Mouse (Mus musculus): ENCODE results near the gene 3110001I22Rik.

Gene 3110001I22Rik

GRCm38 (mm10) chr16:13671685-13672385 lies at the start of gene 3110001I22Rik, which contains the start of gene Bfar:
TSS of gene 3110001I22Rik (plus strand) at chr16:13671929.
TSS of gene Bfar (plus strand) at chr16:13671858.
- POLR2A ChIA-PET = interaction anchor here (0.7 to 3.7 kb wide), 82 partner anchors 8 to 562 kb away, joined by 3 to 25 read pairs (median 4); partner anchors contain the start of genes Ntan1 (in 2 of the 4), Rrn3 (in 2 of the 4), Mpv17l (in 1 of the 4) and Pdxdc1 (in 1 of the 4)
- CTCF ChIA-PET = interaction anchor here in 3 of 4 experiments (0.6 to 1.8 kb wide), 7 partner anchors 8 to 139 kb away, joined by 3 to 5 read pairs (median 3); no protein-coding TSS in a partner anchor

- CTCF ChIA-PET = no interaction called here
- POLR2A ChIA-PET = no interaction called here
Observed at GRCm38 (mm10) chr16:13628345-13628744, 43.4 kb upstream of the 3110001I22Rik start.

- CTCF ChIA-PET = interaction anchor here in 2 of 4 experiments (0.6 to 1.0 kb wide), 3 partner anchors 20 to 520 kb away, joined by 3 to 5 read pairs (median 3); no protein-coding TSS in a partner anchor
- POLR2A ChIA-PET = interaction anchor here in 1 of 4 experiments (1.1 to 1.4 kb wide), 2 partner anchors 17 to 34 kb away, joined by 3 read pairs; partner anchors contain the start of genes 3110001I22Rik and Bfar
Observed at GRCm38 (mm10) chr16:13638198-13638597, 33.5 kb upstream of the 3110001I22Rik start.

- ChIA-PET POLR2A (interaction anchor here in 3 of 4 experiments (0.8 to 1.6 kb wide), 9 partner anchors 8 to 165 kb away, joined by 3 to 8 read pairs (median 3); partner anchors contain the start of genes 3110001I22Rik (in 2 of the 3) and Bfar (in 2 of the 3)), CTCF (interaction anchor here (0.6 to 2.5 kb wide), 17 partner anchors 11 to 331 kb away, joined by 3 to 10 read pairs (median 3); no protein-coding TSS in a partner anchor)
Observed at GRCm38 (mm10) chr16:13639508-13639907, 32.2 kb upstream of the 3110001I22Rik start.

DNA sequence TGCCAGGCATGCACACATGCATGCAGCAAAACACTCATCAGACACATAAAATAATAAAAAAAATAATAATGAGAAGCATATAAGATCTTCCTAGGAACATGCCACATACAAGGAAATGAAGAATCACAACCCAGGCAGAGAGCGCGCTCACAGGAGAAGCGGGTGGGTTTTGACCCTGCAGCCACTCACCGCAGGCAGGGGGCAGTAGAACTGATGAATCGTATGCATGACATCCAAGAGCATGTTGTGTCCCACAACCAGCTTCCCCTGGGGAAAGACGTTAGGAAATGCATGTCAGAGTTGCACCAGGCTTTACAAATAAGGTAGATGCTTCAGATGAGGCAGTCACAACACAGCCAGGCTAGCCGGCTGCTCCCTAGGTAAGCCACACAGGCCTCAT lies 31.7 kb upstream of the 3110001I22Rik start:
- POLR2A ChIA-PET = interaction anchor here in 3 of 4 experiments (0.8 to 1.6 kb wide), 12 partner anchors 9 to 194 kb away, joined by 3 to 8 read pairs (median 3); partner anchors contain the start of genes 3110001I22Rik (in 2 of the 3) and Bfar (in 2 of the 3)
- CTCF ChIA-PET = interaction anchor here (0.6 to 2.5 kb wide), 26 partner anchors 9 to 512 kb away, joined by 3 to 18 read pairs (median 3); partner anchors contain the start of genes 3110001I22Rik (in 1 of the 4) and Bfar (in 1 of the 4)

GRCm38 (mm10) chr16:13644474-13644873 lies 27.3 kb upstream of the 3110001I22Rik start:
- CTCF ChIA-PET = no interaction called here
- POLR2A ChIA-PET = interaction anchor here in 1 of 4 experiments (0.8 kb wide), 1 partner anchor 13 kb away, joined by 3 read pairs; no protein-coding TSS in a partner anchor

- ChIA-PET POLR2A (interaction anchor here in 1 of 4 experiments (0.9 kb wide), 1 partner anchor 10 kb away, joined by 3 read pairs; no protein-coding TSS in a partner anchor), CTCF (no interaction called here)
Observed at GRCm38 (mm10) chr16:13645930-13646329, 25.8 kb upstream of the 3110001I22Rik start.

DNA sequence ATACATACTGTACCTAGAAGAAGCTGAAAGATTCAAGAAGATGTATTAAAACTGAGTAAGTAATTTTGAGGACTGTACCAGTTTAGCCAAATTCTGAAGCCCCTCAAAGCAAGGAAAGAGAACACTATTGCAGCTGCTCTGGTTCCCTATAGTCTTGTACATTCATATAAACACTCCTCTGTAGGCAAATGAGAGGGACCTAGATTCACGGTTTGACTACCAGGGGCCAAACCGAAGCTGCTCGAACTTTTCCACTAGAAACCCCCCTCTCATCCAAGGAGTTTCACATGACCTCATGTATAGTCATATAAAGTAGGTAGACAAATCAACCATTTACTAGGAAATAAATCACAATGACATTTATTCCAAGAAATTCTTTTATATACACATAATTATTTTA lies 12.8 kb upstream of the 3110001I22Rik start:
- CTCF ChIA-PET = interaction anchor here in 2 of 4 experiments (0.9 to 2.4 kb wide), 3 partner anchors 8 to 21 kb away, joined by 3 to 8 read pairs (median 3); no protein-coding TSS in a partner anchor
- POLR2A ChIA-PET = interaction anchor here in 3 of 4 experiments (0.6 to 2.2 kb wide), 8 partner anchors 9 to 160 kb away, joined by 3 to 11 read pairs (median 4); partner anchors contain the start of genes 3110001I22Rik (in 3 of the 3), Bfar (in 3 of the 3), Ntan1 (in 1 of the 3) and Rrn3 (in 1 of the 3)

- ChIA-PET CTCF (interaction anchor here in 1 of 4 experiments (2.4 kb wide), 1 partner anchor 21 kb away, joined by 8 read pairs; no protein-coding TSS in a partner anchor), POLR2A (interaction anchor here in 1 of 4 experiments (1.0 kb wide), 1 partner anchor 11 kb away, joined by 3 read pairs; the partner anchor contains the start of gene 3110001I22Rik)
Observed at GRCm38 (mm10) chr16:13660736-13661135, 11.0 kb upstream of the 3110001I22Rik start.

GRCm38 (mm10) chr16:13667878-13668343 lies 3.8 kb upstream of the 3110001I22Rik start, which contains the start of gene Parn:
TSS of gene Parn (minus strand) at chr16:13668170.
- POLR2A ChIA-PET = interaction anchor here in 3 of 4 experiments (0.6 to 2.4 kb wide), 10 partner anchors 14 to 132 kb away, joined by 3 to 9 read pairs (median 3); partner anchors contain the start of gene Rrn3 (in 1 of the 3)
- CTCF ChIA-PET = no interaction called here

- POLR2A ChIA-PET = interaction anchor here in 1 of 4 experiments (0.6 to 2.4 kb wide), 6 partner anchors 14 to 112 kb away, joined by 3 to 9 read pairs (median 6); partner anchors contain the start of gene Rrn3
- CTCF ChIA-PET = no interaction called here
Observed at GRCm38 (mm10) chr16:13668402-13669108, 3.2 kb upstream of the 3110001I22Rik start.

DNA sequence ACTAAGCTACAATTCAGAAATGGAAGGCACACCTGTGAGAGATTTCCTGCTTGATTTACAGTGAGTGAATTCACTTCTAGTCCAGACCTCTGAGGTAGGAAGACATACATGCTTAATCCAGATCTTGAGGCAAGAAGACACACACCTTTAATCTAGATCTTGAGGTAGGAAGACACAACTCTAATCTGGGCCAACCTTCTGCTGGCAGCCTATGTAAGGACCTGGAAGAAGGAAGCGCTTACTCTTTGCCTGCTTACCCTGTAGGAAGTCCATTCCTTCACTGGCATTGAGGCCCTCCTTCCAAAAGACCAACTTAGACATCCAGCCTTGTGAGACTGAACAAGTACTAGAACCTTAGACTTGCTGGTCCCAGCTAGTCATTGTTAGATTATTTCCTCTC lies 2.4 kb upstream of the 3110001I22Rik start:
- ChIA-PET POLR2A (interaction anchor here in 1 of 4 experiments (1.5 kb wide), 1 partner anchor 78 kb away, joined by 3 read pairs; no protein-coding TSS in a partner anchor), CTCF (no interaction called here)

DNA sequence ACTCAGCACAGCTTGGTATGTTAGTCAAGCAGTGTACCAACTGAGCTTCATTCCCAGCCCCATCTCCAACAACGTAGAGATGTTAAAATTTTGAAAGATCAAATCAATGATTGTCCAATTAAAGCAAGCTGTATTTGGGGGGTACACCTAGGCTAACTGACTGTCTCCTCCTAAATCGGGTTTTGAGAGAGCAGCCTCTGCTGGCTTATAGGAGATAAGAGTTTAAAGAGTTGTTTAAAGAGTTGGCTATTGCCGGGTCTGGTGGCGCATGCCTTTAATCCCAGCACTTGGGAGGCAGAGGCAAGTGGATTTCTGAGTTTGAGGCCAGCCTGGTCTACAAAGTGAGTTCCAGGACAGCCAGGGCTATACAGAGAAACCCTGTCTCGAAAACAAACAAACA lies 833 bp upstream of the 3110001I22Rik start:
- ChIA-PET POLR2A (interaction anchor here in 3 of 4 experiments (0.6 to 3.7 kb wide), 55 partner anchors 8 to 561 kb away, joined by 3 to 25 read pairs (median 5); partner anchors contain the start of genes Ntan1 (in 2 of the 3), Mpv17l (in 1 of the 3), Pdxdc1 (in 1 of the 3) and Rrn3 (in 1 of the 3)), CTCF (interaction anchor here in 2 of 4 experiments (0.7 to 1.8 kb wide), 3 partner anchors 63 to 138 kb away, joined by 3 to 5 read pairs (median 3); no protein-coding TSS in a partner anchor)

GRCm38 (mm10) chr16:13672386-13672898 lies 713 bp downstream of the 3110001I22Rik start:
- ChIA-PET CTCF (interaction anchor here in 2 of 4 experiments (0.6 to 1.8 kb wide), 4 partner anchors 9 to 82 kb away, joined by 3 to 5 read pairs (median 4); no protein-coding TSS in a partner anchor), POLR2A (interaction anchor here (0.8 to 3.7 kb wide), 60 partner anchors 8 to 486 kb away, joined by 3 to 25 read pairs (median 5); partner anchors contain the start of genes Rrn3 (in 2 of the 4), Mpv17l (in 1 of the 4), Ntan1 (in 1 of the 4) and Pdxdc1 (in 1 of the 4))

- ChIA-PET POLR2A (interaction anchor here in 2 of 4 experiments (2.1 to 3.7 kb wide), 4 partner anchors 10 to 107 kb away, joined by 9 to 24 read pairs (median 15); partner anchors contain the start of gene Rrn3 (in 1 of the 2)), CTCF (no interaction called here)
Observed at GRCm38 (mm10) chr16:13673114-13673513, 1.4 kb downstream of the 3110001I22Rik start.

DNA sequence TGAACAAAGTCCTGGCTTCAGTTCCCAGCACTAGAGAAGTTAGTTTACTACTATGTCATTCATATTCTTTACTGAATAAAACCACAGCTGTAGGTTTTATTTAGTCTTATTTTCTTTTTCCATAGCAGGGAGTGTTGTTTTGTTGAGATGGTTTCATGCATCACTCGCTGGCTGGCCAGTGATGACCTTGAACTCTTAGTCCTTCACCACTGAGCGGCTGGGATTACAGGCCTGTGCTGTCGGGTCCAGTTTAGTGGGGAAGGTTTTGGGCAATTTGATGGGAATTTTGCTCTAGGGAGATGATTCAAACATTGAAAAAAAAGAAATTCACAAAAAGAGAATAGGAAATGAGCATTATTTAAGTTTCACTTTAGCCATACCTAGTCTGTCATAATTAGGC lies 2.8 kb downstream of the 3110001I22Rik start:
- ChIA-PET POLR2A (interaction anchor here in 2 of 4 experiments (0.6 to 1.4 kb wide), 3 partner anchors 11 to 18 kb away, joined by 3 read pairs; no protein-coding TSS in a partner anchor), CTCF (no interaction called here)

Data from embryonic stem cell, embryonic (primary cell).